Mouse (Mus musculus) G1E (cell line): ENCODE measurements at regions not wholly inside any gene's neighbourhood (a gene's known extent, or its start where the extent isn't known, plus 50 kb on each side); places are given as distances from the start of the nearest gene placed in this dataset.

Experiments used
- CTCF ChIP-seq: IDR thresholded peaks from 2 replicates; pipeline ENCODE4 v1.5.1; 2012; ENCODE audit warnings: low read depth, low read length, inconsistent platforms, mixed read lengths
- GATA1 ChIP-seq: IDR thresholded peaks from 2 replicates; pipeline ENCODE4 v1.6.1; 2012; ENCODE audit warnings: borderline replicate concordance, low read length, inconsistent platforms, mixed read lengths
- GATA2 ChIP-seq: IDR thresholded peaks from 2 replicates; pipeline ENCODE4 v1.6.1; 2012; ENCODE audit warnings: low read depth, low read length, inconsistent platforms, borderline replicate concordance
- POLR2AphosphoS5 ChIP-seq: IDR thresholded peaks from 2 replicates; pipeline ENCODE4 v1.6.1; 2012; ENCODE audit warnings: low read depth, low read length, inconsistent platforms; ENCODE audit not compliant: insufficient replicate concordance
- TAL1 ChIP-seq: conservative IDR thresholded peaks from 2 replicates; pipeline ENCODE4 v1.6.1; 2012; ENCODE audit warnings: low read depth, low read length, inconsistent platforms, mixed read lengths

DNA sequence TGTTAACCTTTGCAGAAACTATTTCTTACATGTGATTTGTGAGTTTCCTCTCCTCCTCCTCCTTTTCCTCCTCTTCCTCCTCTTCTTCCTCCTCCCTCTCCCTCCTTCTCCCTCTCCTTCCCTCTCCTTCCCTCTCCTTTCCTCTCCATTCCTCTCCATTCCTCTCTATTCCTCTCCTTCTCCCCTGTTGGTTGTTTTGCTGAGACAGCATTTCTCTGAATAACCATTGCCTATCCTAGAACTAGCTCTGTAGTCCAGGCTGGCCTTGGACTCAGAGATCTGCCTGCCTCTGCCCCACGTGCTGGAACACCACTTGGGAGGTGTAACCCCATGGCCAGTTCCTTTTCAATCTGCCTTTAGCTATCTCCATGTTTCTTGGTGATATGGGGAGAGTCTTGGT, 133.7 kb upstream of the Gdnf start:
- TF ChIP-seq CTCF (no peak), GATA1 (no peak), TAL1 (no peak), POLR2AphosphoS5 (no peak), GATA2 (no peak)
